Mouse (Mus musculus) megakaryocyte, adult 5-6 weeks (primary cell): Measurements from ENCODE around the gene Fam45a. TPM values are rescaled to one million over a fixed set of nuclear protein-coding genes. Genes with fewer than 3 reads are reported as not detected.
"Not testable (repeated sequence)": the region's sequence is repeated elsewhere in the genome, so short reads cannot be mapped to it uniquely, and the experiment has no call there.

Experiments
- ATAC-seq: 2 replicates; pipeline ENCODE4 v1.8.0; 2016; ENCODE audit warnings: mild to moderate bottlenecking, inconsistent platforms; ENCODE audit not compliant: poor library complexity, severe bottlenecking
- total RNA-seq, 2 experiments: library from RNA; stranded (forward) in 1 of 2; stranded (reverse) in 1 of 2; fragments of 153-499, 151-499 nt in 1 of 2; fragments of 221-1000, 200-1000 nt in 1 of 2; gene quantifications; 2 replicates each; pipeline versions ENCODE4 v1.2.3 to v1.2.4; 2015 to 2017

Gene Fam45a
- total RNA-seq, 2 experiments from 2014 or later = 28.8 to 47.7 TPM

GRCm38 (mm10) chr19:60837747-60838146 is 26.4 kb downstream of the Fam45a start:
- peak; percentile 92 for ATAC-seq

- no peak for ATAC-seq
Measured at GRCm38 (mm10) chr19:60843324-60843723, 31.9 kb downstream of the Fam45a start.

- no peak for ATAC-seq
Measured at GRCm38 (mm10) chr19:60845731-60846130, 34.3 kb downstream of the Fam45a start.

GRCm38 (mm10) chr19:60860868-60861700 is 49.7 kb downstream of the Fam45a start, which contains the start of gene Sfxn4:
Gene Sfxn4 (minus strand): TSS chr19:60861479.
- ATAC-seq = peak; percentile 100

GRCm38 (mm10) chr19:60866169-60866568 is 54.8 kb downstream of the Fam45a start:
- not testable (repeated sequence) for ATAC-seq

GRCm38 (mm10) chr19:60870489-60870888 is 59.1 kb downstream of the Fam45a start:
- no peak for ATAC-seq

- ATAC-seq = no peak
Measured at GRCm38 (mm10) chr19:60871366-60871765, 60.0 kb downstream of the Fam45a start.

GRCm38 (mm10) chr19:60872272-60872671 is 60.9 kb downstream of the Fam45a start:
- no peak for ATAC-seq

- ATAC-seq = no peak
Measured at GRCm38 (mm10) chr19:60873501-60873900, 62.1 kb downstream of the Fam45a start.

- peak; percentile 99 for ATAC-seq
Measured at GRCm38 (mm10) chr19:60874064-60874694, 62.8 kb downstream of the Fam45a start, which contains the start of gene Prdx3. Gene Prdx3 (minus strand): TSS chr19:60874556.

- no peak for ATAC-seq
Measured at GRCm38 (mm10) chr19:60883129-60883528, 71.7 kb downstream of the Fam45a start.

Other genes with a start within 250 kb of the Fam45a start
- 25.5 and 33.0 TPM in 2 replicates for gene Cacul1, start 230.6 kb upstream of the Fam45a start, total RNA-seq (2015)
- gene Cacul1, start 230.6 kb upstream of the Fam45a start, total RNA-seq (2017) = 34.6 and 38.5 TPM in 2 replicates
- 1.8 and 2.6 TPM in 2 replicates for gene Nanos1, start 55.6 kb upstream of the Fam45a start, total RNA-seq (2015)
- 1.6 and 2.1 TPM in 2 replicates for gene Nanos1, start 55.6 kb upstream of the Fam45a start, total RNA-seq (2017)
- 152 and 154 TPM in 2 replicates for gene Eif3a, start 20.9 kb upstream of the Fam45a start, total RNA-seq (2015)
- 194 and 226 TPM in 2 replicates for gene Eif3a, start 20.9 kb upstream of the Fam45a start, total RNA-seq (2017)
- gene Sfxn4, start 49.9 kb downstream of the Fam45a start, total RNA-seq (2015) = 0.80 and 1.3 TPM in 2 replicates
- 0.37 and 0.69 TPM in 2 replicates for gene Sfxn4, start 49.9 kb downstream of the Fam45a start, total RNA-seq (2017)
- gene Prdx3, start 63.0 kb downstream of the Fam45a start, total RNA-seq (2015) = 77.9 and 78.0 TPM in 2 replicates
- gene Prdx3, start 63.0 kb downstream of the Fam45a start, total RNA-seq (2017) = 67.6 and 75.0 TPM in 2 replicates
- gene Grk5, start 78.2 kb downstream of the Fam45a start, total RNA-seq (2015) = 25.9 and 27.6 TPM in 2 replicates
- gene Grk5, start 78.2 kb downstream of the Fam45a start, total RNA-seq (2017) = 27.7 and 30.7 TPM in 2 replicates